Mouse (Mus musculus) adrenal gland, postnatal 36 days (tissue): ENCODE data around the gene Pcbp1. TPM values are rescaled to one million over a fixed set of nuclear protein-coding genes. Genes with fewer than 3 reads are reported as not detected.
A peak's percentile ranks its signal among the peaks of the same experiment; 100 is the strongest.
"Not testable (repeated sequence)": the region's sequence is repeated elsewhere in the genome, so short reads cannot be mapped to it uniquely, and the experiment has no call there.

Experiments used
- DNase-seq, 2 experiments: peaks; one replicate each; pipeline ENCODE4 v3.0.0; 2021; ENCODE audit warnings: mixed read lengths in 1 of 2
- microRNA-seq: library from miRNA; unstranded; fragments of <30 nt; microRNA quantifications from one replicate; pipeline ENCODE4 v1.2.0, GENCODE M21; 2021
- total RNA-seq, 2 experiments: library from RNA; stranded (reverse); gene quantifications; 2 replicates each; pipeline ENCODE4 v1.2.3; 2021

The Pcbp1 gene
- total RNA-seq, 2 experiments from 2014 or later, result 316 to 364 TPM

- DNase-seq, result no peak
These were observed 30.0 kb downstream of the Pcbp1 start for GRCm38 (mm10) chr6:86496127-86496526.

- no peak for DNase-seq
These were observed 30.5 kb downstream of the Pcbp1 start for GRCm38 (mm10) chr6:86495661-86496060.

- no peak for DNase-seq
These were observed 31.4 kb downstream of the Pcbp1 start for GRCm38 (mm10) chr6:86494767-86495166.

GRCm38 (mm10) chr6:86493469-86494263 lies 32.5 kb downstream of the Pcbp1 start:
- DNase-seq, result no peak

GRCm38 (mm10) chr6:86490413-86490812 lies 35.7 kb downstream of the Pcbp1 start:
- not testable (repeated sequence) for DNase-seq

GRCm38 (mm10) chr6:86489945-86490344 lies 36.2 kb downstream of the Pcbp1 start:
- DNase-seq, result no peak

- DNase-seq, result peak in 1 of 2 experiments; percentile 39
These were observed 38.0 kb downstream of the Pcbp1 start for GRCm38 (mm10) chr6:86488149-86488485.

GRCm38 (mm10) chr6:86487358-86488148 lies 38.6 kb downstream of the Pcbp1 start:
- DNase-seq, result peak; percentile 88 to 90

GRCm38 (mm10) chr6:86485943-86486640 lies 40.0 kb downstream of the Pcbp1 start:
- no peak for DNase-seq

GRCm38 (mm10) chr6:86481871-86482270 lies 44.2 kb downstream of the Pcbp1 start:
- no peak for DNase-seq

- DNase-seq, result peak; percentile 55 to 68
These were observed 45.8 kb downstream of the Pcbp1 start for GRCm38 (mm10) chr6:86480189-86480831.

- DNase-seq, result no peak
These were observed 46.3 kb downstream of the Pcbp1 start for GRCm38 (mm10) chr6:86479816-86480188.

GRCm38 (mm10) chr6:86479311-86479710 lies 46.8 kb downstream of the Pcbp1 start:
- DNase-seq, result peak; percentile 43 to 70

- DNase-seq, result no peak
These were observed 49.2 kb downstream of the Pcbp1 start for GRCm38 (mm10) chr6:86476931-86477330.

GRCm38 (mm10) chr6:86475462-86476167 lies 50.5 kb downstream of the Pcbp1 start:
- DNase-seq, result no peak

GRCm38 (mm10) chr6:86474646-86475181 lies 51.4 kb downstream of the Pcbp1 start:
- no peak for DNase-seq

Small RNA genes within 50 kb of the gene (microRNA-seq; reads per million reads assigned to microRNA genes)
- not detected for gene Gm22184

Other genes starting within 250 kb of the Pcbp1 start
- gene Fam136a, start 160.7 kb downstream of the Pcbp1 start, total RNA-seq, result 100 to 1,000 TPM in 1 of 2 experiments, 10 to 100 TPM in 1; 70.1 to 117 TPM
- gene Snrpg, start 155.0 kb downstream of the Pcbp1 start, total RNA-seq, result 100 to 1,000 TPM; 202 to 467 TPM
- gene Pcyox1, start 129.2 kb downstream of the Pcbp1 start, total RNA-seq, result 100 to 1,000 TPM; 139 to 253 TPM
- gene Tia1, start 122.1 kb downstream of the Pcbp1 start, total RNA-seq, result 10 to 100 TPM; 36.2 to 53.6 TPM
- gene Gm44790, start 99.7 kb downstream of the Pcbp1 start, total RNA-seq, result not detected
- gene C87436, start 87.9 kb downstream of the Pcbp1 start, total RNA-seq, result 10 to 100 TPM; 16.5 to 23.5 TPM
- under 1 TPM in 1 of 2 experiments, not detected in 1; 0.20 TPM for gene Asprv1, start 101.8 kb upstream of the Pcbp1 start, total RNA-seq
- gene Mxd1, start 142.8 kb upstream of the Pcbp1 start, total RNA-seq, result 1 to 10 TPM; 9.0 to 9.6 TPM
- gene Snrnp27, start 158.2 kb upstream of the Pcbp1 start, total RNA-seq, result 10 to 100 TPM; 58.9 to 65.4 TPM
- gene Gmcl1, start 207.1 kb upstream of the Pcbp1 start, total RNA-seq, result 10 to 100 TPM; 14.6 to 24.3 TPM